ENCODE assay signal across 8 mouse cellular contexts in genomic region chr2:103424349-103425026, GRCm38 (mm10). TPM values are rescaled to one million over a fixed set of nuclear protein-coding genes. Genes with fewer than 3 reads are reported as not detected.
DNase-seq lines count a peak whose midpoint lies in the region; ATAC-seq and TF ChIP-seq lines count a peak whose summit lies in the region.

No protein-coding gene starts in this region.

- TF ChIP-seq CTCF in CH12.LX (conservative IDR thresholded peaks at IDR 0.05 in 1 of 2, IDR thresholded peaks at IDR 0.05 in 1 of 2; ENCODE audit: low read depth in 2 of 2, low read length in 2 of 2), result peak; percentile 78 to 92
- peak; percentile 89 for TF ChIP-seq CTCF in lung, embryonic 14.5 days (IDR thresholded peaks at IDR 0.05; ENCODE audit: low read depth)

- in situ Hi-C loops in CH12.LX (cut with MboI; ENCODE audit: low pct_ligation_motif_present, low pct_unique_long_range_greater_than_20kb, low sequenced_read_pairs), result loop anchor here (10.0 kb wide), 1 partner anchor 300 kb away; no protein-coding TSS in a partner anchor

- no peak for ATAC-seq in embryonic facial prominence, embryonic 11.5 days (replicated peaks; ENCODE audit: insufficient number of reproducible peaks, low FRiP score, low TSS enrichment, low read depth)
- no peak for ATAC-seq in heart, embryonic 13.5 days (ENCODE audit: extremely low read depth, insufficient number of reproducible peaks, low FRiP score, low TSS enrichment)
- peak; percentile 77 for ATAC-seq in lung, embryonic 14.5 days (ENCODE audit: insufficient read depth)

- no peak for TF ChIP-seq POLR2A in CH12.LX (IDR thresholded peaks at IDR 0.05; ENCODE audit: low read depth, low read length)

- H3K4me2 ChIP-seq in CH12.LX (ENCODE audit: insufficient read depth, low read depth, poor library complexity, severe bottlenecking), result no peak overlapping the region
- no peak overlapping the region for H3K4me2 ChIP-seq in embryonic facial prominence, embryonic 11.5 days (ENCODE audit: low read depth, low read length)
- peak overlapping the region; percentile 4; the same call in 1 of the 2 replicates for H3K4me2 ChIP-seq in heart, embryonic 13.5 days
- H3K4me2 ChIP-seq in lung, embryonic 14.5 days, result peak overlapping the region; percentile 50

- peak; percentile 64 for DNase-seq in CH12.LX (ENCODE audit: extremely low read depth)
- peak; percentile 67 for DNase-seq in adrenal gland, postnatal 14 days
- DNase-seq in embryonic facial prominence, embryonic 11.5 days (ENCODE audit: low spot score), result peak; percentile 83
- DNase-seq in kidney, postnatal 25 days, result peak; percentile 61 to 69
- DNase-seq in lung, embryonic 14.5 days, result peak; percentile 87
- peak; percentile 58 for DNase-seq in ovary, postnatal 14 days (ENCODE audit: low spot score)
- DNase-seq in thymus, postnatal 25 days, result peak; percentile 58

- H3K9me3 ChIP-seq in CH12.LX (replicated peaks; ENCODE audit: low read length), result no peaks in the 10 kb centered on the region
- no peaks in the 10 kb centered on the region for H3K9me3 ChIP-seq in embryonic facial prominence, embryonic 11.5 days (replicated peaks; ENCODE audit: control insufficient read depth, low read length)
- H3K9me3 ChIP-seq in heart, embryonic 13.5 days, result no peaks in the 10 kb centered on the region
- no peaks in the 10 kb centered on the region for H3K9me3 ChIP-seq in lung, embryonic 14.5 days (ENCODE audit: low read depth, low read length)

- H3K4me1 ChIP-seq in CH12.LX (ENCODE audit: control insufficient read depth in 1 of 2, insufficient read depth in 2 of 2), result no peaks in the 10 kb centered on the region
- H3K4me1 ChIP-seq in embryonic facial prominence, embryonic 11.5 days (ENCODE audit: control insufficient read depth, insufficient read depth, low read length), result no peaks in the 10 kb centered on the region
- peaks cover 13% of the 10 kb centered on the region for H3K4me1 ChIP-seq in heart, embryonic 13.5 days
- peaks cover 10% of the 10 kb centered on the region; the same call in 1 of the 2 replicates for H3K4me1 ChIP-seq in lung, embryonic 14.5 days (ENCODE audit: insufficient read depth)

- TF ChIP-seq EP300 in CH12.LX (IDR thresholded peaks at IDR 0.05; ENCODE audit: low read length), result no peak

- TF ChIP-seq RAD21 in CH12.LX (IDR thresholded peaks at IDR 0.05; ENCODE audit: low read depth, low read length), result peak; percentile 53

- H3K4me3 ChIP-seq in CH12.LX (replicated peaks in 1 of 3; ENCODE audit: low read depth in 2 of 3, low read length in 2 of 3, poor library complexity in 1 of 3), result no peak overlapping the region
- no peak overlapping the region for H3K4me3 ChIP-seq in embryonic facial prominence, embryonic 11.5 days (ENCODE audit: low read depth, low read length)
- no peak overlapping the region for H3K4me3 ChIP-seq in heart, embryonic 13.5 days
- peak overlapping the region; percentile 25 for H3K4me3 ChIP-seq in lung, embryonic 14.5 days (ENCODE audit: low read depth, low read length)

- no peak overlapping the region for H3K27ac ChIP-seq in CH12.LX (ENCODE audit: insufficient read depth, low read depth)
- H3K27ac ChIP-seq in embryonic facial prominence, embryonic 11.5 days (replicated peaks; ENCODE audit: low read depth, low read length), result no peak overlapping the region
- H3K27ac ChIP-seq in heart, embryonic 13.5 days (replicated peaks), result no peak overlapping the region
- H3K27ac ChIP-seq in lung, embryonic 14.5 days (ENCODE audit: low read depth), result peak overlapping the region; percentile 82

- dilution Hi-C loops in CH12.LX (cut with MboI; ENCODE audit: extremely low pct_ligation_motif_present, extremely low pct_unique_long_range_greater_than_20kb, low sequenced_read_pairs), result no loop called here

- H3K36me3 ChIP-seq in CH12.LX (replicated peaks in 1 of 2; ENCODE audit: control insufficient read depth in 1 of 2, insufficient read depth in 1 of 2, low read length in 1 of 2), result no peaks in the 10 kb centered on the region
- H3K36me3 ChIP-seq in embryonic facial prominence, embryonic 11.5 days (replicated peaks; ENCODE audit: control insufficient read depth, insufficient read depth, low read depth, low read length), result no peaks in the 10 kb centered on the region
- H3K36me3 ChIP-seq in heart, embryonic 13.5 days, result no peaks in the 10 kb centered on the region
- H3K36me3 ChIP-seq in lung, embryonic 14.5 days (ENCODE audit: insufficient read depth), result no peaks in the 10 kb centered on the region

- no peaks in the 10 kb centered on the region for H3K79me2 ChIP-seq in CH12.LX (replicated peaks; ENCODE audit: control insufficient read depth, extremely low read depth, insufficient read depth, poor library complexity, severe bottlenecking)

- 26% methylated on average over 12 of the region's 12 CpGs for WGBS in embryonic facial prominence, embryonic 11.5 days
- WGBS in heart, embryonic 13.5 days, result 22% methylated on average over 12 of the region's 12 CpGs
- 14% methylated on average over 12 of the region's 12 CpGs for WGBS in lung, embryonic 14.5 days

- H3K27me3 ChIP-seq in CH12.LX (replicated peaks), result peaks cover 6% of the 10 kb centered on the region
- no peaks in the 10 kb centered on the region for H3K27me3 ChIP-seq in embryonic facial prominence, embryonic 11.5 days (ENCODE audit: control insufficient read depth, insufficient read depth, low read length)
- 0 out of 2 replicates have a peak, but pooled peaks cover 3% of the 10 kb centered on the region for H3K27me3 ChIP-seq in heart, embryonic 13.5 days (replicated peaks)
- no peaks in the 10 kb centered on the region for H3K27me3 ChIP-seq in lung, embryonic 14.5 days (ENCODE audit: insufficient read depth, low read length)

- no peak overlapping the region for H3K9ac ChIP-seq in CH12.LX (ENCODE audit: insufficient read depth, low read depth)
- H3K9ac ChIP-seq in embryonic facial prominence, embryonic 11.5 days (replicated peaks; ENCODE audit: low read length), result no peak overlapping the region
- peak overlapping the region; percentile 24; the same call in 1 of the 2 replicates for H3K9ac ChIP-seq in heart, embryonic 13.5 days
- peak overlapping the region; percentile 40 for H3K9ac ChIP-seq in lung, embryonic 14.5 days

TF ChIP-seq in CH12.LX, 34 proteins besides CTCF, POLR2A, EP300 and RAD21:
- TF ChIP-seq MYC (IDR thresholded peaks at IDR 0.05; ENCODE audit: low read depth, low read length) (no peak), MEF2A (IDR thresholded peaks at IDR 0.05; ENCODE audit: borderline replicate concordance, low read depth, low read length) (no peak), UBTF (IDR thresholded peaks at IDR 0.05; ENCODE audit: low read depth, low read length) (no peak), E2F4 (IDR thresholded peaks at IDR 0.05; ENCODE audit: insufficient replicate concordance, low read depth, low read length) (no peak), SMC3 (IDR thresholded peaks at IDR 0.05; ENCODE audit: low read depth, low read length) (peak; percentile 62)

RNA-seq across cellular contexts. Expression of gene Elf5, which starts 13.0 kb away (rescaled TPM):
- total RNA-seq in CH12.LX (2012; rRNA removed), result not detected in 2 replicates
- not detected in 2 replicates for total RNA-seq in CH12.LX (2014; rRNA removed)
- polyA plus RNA-seq in CH12.LX (2012; ENCODE audit: insufficient read length, low read depth), result not detected in 2 replicates
- not detected in 2 replicates for total RNA-seq in adrenal gland, postnatal 14 days (2021)
- polyA plus RNA-seq in embryonic facial prominence, embryonic 11.5 days (2014; fragmentation: Nextera tagmentation; extraction: Ambion mirVana), result 0.50 and 0.75 TPM in 2 replicates
- polyA plus RNA-seq in heart, embryonic 13.5 days (2015; fragmentation: Nextera tagmentation; extraction: Ambion mirVana), result 0.17 TPM in 1 of 2 replicates, not detected in the other
- 4.9 and 5.8 TPM in 2 replicates for polyA plus RNA-seq in lung, embryonic 14.5 days (2014; fragmentation: Nextera tagmentation; extraction: Ambion mirVana)

Comparison
In these comparisons a context has a peak if more than half of its experiments do, and no peak if none do; other contexts are left out.
1. H3K4me2 ChIP-seq: peak in heart, embryonic 13.5 days (single experiment) and lung, embryonic 14.5 days (single experiment); none in CH12.LX (single experiment) and embryonic facial prominence, embryonic 11.5 days (single experiment).
2. H3K9ac ChIP-seq: peak in heart, embryonic 13.5 days (single experiment) and lung, embryonic 14.5 days (single experiment); none in CH12.LX (single experiment) and embryonic facial prominence, embryonic 11.5 days (single experiment).
3. Peak in every context shown above with its lines, with median percentiles within 50 percentile points of each other: DNase-seq.